Mouse (Mus musculus) testis, postnatal 14 days (tissue): ENCODE measurements around the gene Gorasp1.
A peak's percentile ranks its signal among the peaks of the same experiment; 100 is the strongest.

Experiments used
- DNase-seq: peaks from one replicate; pipeline ENCODE4 v3.0.0; 2021; ENCODE audit warnings: low spot score

The Gorasp1 gene

GRCm38 (mm10) chr9:119972582-119972981, 35.2 kb upstream of the Gorasp1 start:
- no peak for DNase-seq

- DNase-seq = no peak
Observed at GRCm38 (mm10) chr9:119972166-119972565, 34.8 kb upstream of the Gorasp1 start.

GRCm38 (mm10) chr9:119970763-119971656, 33.6 kb upstream of the Gorasp1 start:
- DNase-seq = no peak

- DNase-seq = no peak
Observed at GRCm38 (mm10) chr9:119970221-119970620, 32.9 kb upstream of the Gorasp1 start.

GRCm38 (mm10) chr9:119969811-119970210, 32.4 kb upstream of the Gorasp1 start:
- DNase-seq = no peak

GRCm38 (mm10) chr9:119966221-119966910, 29.0 kb upstream of the Gorasp1 start:
- DNase-seq = no peak

GRCm38 (mm10) chr9:119965186-119965585, 27.8 kb upstream of the Gorasp1 start:
- no peak for DNase-seq

GRCm38 (mm10) chr9:119964206-119964605, 26.8 kb upstream of the Gorasp1 start:
- no peak for DNase-seq

- DNase-seq = peak; percentile 56
Observed at GRCm38 (mm10) chr9:119962987-119963667, 25.8 kb upstream of the Gorasp1 start.

GRCm38 (mm10) chr9:119962216-119962615, 24.9 kb upstream of the Gorasp1 start:
- DNase-seq = no peak

- DNase-seq = no peak
Observed at GRCm38 (mm10) chr9:119958835-119959234, 21.5 kb upstream of the Gorasp1 start.

- no peak for DNase-seq
Observed at GRCm38 (mm10) chr9:119951388-119951787, 14.0 kb upstream of the Gorasp1 start.

GRCm38 (mm10) chr9:119950434-119950833, 13.1 kb upstream of the Gorasp1 start:
- DNase-seq = no peak

GRCm38 (mm10) chr9:119948804-119949203, 11.4 kb upstream of the Gorasp1 start:
- DNase-seq = no peak

- DNase-seq = no peak
Observed at GRCm38 (mm10) chr9:119945173-119945900, 8.0 kb upstream of the Gorasp1 start.

GRCm38 (mm10) chr9:119943326-119943725, 6.0 kb upstream of the Gorasp1 start:
- DNase-seq = no peak

- DNase-seq = no peak
Observed at GRCm38 (mm10) chr9:119941861-119942260, 4.5 kb upstream of the Gorasp1 start.

GRCm38 (mm10) chr9:119941407-119941806, 4.0 kb upstream of the Gorasp1 start:
- DNase-seq = no peak

- DNase-seq = no peak
Observed at GRCm38 (mm10) chr9:119939646-119940045, 2.3 kb upstream of the Gorasp1 start.

- no peak for DNase-seq
Observed at GRCm38 (mm10) chr9:119938496-119938895, 1.1 kb upstream of the Gorasp1 start.

GRCm38 (mm10) chr9:119933675-119934074, 3.7 kb downstream of the Gorasp1 start:
- DNase-seq = no peak

GRCm38 (mm10) chr9:119932358-119932757, 5.0 kb downstream of the Gorasp1 start:
- DNase-seq = no peak
